Mouse (Mus musculus) embryo, embryonic 11 days (tissue): ENCODE data around the gene Gm17364.
"Not testable (repeated sequence)": the region's sequence is repeated elsewhere in the genome, so short reads cannot be mapped to it uniquely, and the experiment has no call there.

Experiments used
- DNase-seq: peaks from one replicate; pipeline ENCODE4 v3.0.0-alpha.2; 2015

Gm17364 gene

DNA sequence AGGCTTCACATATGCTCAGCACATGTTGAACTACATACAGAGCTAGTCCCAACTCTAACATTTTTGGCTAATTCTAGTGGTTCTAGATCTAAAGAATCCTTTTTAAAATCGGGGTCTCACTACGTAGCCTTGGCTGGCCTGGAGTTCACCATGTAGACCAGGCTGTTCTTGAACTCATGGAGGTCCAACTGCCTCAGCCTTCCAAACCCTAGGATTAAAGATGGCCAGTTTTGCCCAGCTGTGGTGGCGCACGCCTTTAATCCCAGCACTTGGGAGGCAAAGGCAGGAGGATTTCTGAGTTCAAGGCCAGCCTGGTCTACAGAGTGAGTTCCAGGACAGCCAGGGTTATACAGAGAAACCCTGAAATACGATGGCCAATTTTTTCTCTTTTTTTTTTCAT is 22.5 kb downstream of the Gm17364 start:
- not testable (repeated sequence) for DNase-seq

GRCm38 (mm10) chr13:41250318-41250981 is 23.3 kb downstream of the Gm17364 start:
- peak; percentile 14 for DNase-seq

GRCm38 (mm10) chr13:41249538-41250317 is 24.0 kb downstream of the Gm17364 start, which contains the start of gene Smim13:
Gene Smim13 (plus strand): TSS chr13:41249844.
- DNase-seq, result peak; percentile 98

- no peak for DNase-seq
Observed at GRCm38 (mm10) chr13:41248751-41249520, 24.8 kb downstream of the Gm17364 start.

DNA sequence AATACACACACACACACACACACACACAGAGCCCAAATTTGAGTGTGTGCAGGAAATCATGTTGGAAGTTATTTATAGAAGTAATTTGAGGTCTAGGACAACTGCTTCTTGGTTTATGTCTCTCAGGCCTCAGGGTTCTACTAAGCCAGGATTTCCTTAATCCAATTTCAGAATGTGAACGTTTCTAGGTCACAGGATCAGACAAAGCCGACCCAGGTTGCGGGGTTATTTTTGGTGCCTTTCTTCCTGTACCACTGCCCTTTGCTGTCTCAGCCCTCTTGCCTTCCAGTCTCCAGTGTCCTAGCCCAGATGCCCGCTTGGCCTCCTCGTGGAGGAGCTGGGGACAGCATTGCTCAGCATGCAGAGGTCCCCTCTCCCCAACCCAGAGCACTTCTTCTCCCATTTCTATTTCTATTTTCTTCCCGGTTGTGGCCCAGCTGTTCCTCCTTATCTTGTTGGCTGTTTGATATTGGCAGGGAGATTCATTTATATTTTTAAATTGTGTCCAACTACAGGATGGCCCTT is 29.4 kb downstream of the Gm17364 start:
- DNase-seq, result no peak

GRCm38 (mm10) chr13:41241557-41241956 is 32.2 kb downstream of the Gm17364 start:
- no peak for DNase-seq

DNA sequence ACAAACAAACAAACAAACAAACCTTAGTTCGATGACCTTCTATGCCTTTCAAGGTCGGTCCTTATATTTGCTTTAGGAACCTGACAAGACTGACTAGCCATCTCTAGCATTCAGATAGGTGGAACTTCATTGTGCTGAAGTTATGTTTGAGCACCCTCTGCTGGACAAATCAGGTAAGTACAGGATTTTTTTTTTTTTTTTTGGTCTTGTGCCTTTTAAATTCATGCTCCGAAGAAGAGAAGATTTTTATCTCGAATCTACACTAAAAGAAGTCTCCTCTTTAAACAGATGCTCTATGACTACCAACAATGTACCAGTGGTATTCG is 35.0 kb downstream of the Gm17364 start:
- peak; percentile 67 for DNase-seq

DNA sequence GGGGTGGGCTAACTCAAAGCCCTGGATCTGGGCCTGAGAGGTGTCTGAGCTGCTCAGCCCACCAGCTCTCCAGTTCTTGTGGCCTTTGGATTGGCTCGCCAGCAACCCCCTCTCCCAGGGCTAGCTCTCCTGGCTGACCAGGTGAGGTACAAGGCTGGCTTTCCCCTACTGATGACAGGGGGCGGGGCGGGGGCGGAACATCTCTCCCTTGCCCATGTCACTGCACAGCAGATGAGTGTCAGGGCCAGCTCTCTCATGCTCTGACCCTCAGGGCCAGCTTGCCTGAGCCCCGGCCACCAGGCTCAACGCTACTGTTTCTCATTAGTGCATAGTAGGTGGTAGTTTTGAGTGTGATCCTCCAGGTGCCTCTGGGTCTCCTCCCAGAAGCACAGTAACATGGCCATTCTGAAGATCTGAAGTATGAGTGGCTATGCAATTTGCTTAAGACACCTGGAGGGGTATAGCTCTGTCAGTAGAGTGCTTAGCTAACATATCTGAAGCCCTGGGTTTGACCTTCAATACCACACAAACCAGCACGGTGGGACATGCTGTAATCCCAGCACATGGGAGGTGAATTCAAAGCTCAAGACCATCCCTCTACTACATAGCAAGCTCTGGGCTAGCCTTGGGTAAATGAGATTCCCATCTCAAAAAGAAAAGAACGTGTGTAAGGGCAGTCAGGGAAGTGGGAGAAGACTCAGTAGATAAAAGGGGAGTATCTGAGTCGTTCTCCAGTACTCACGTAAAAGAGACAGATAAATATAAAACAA is 35.6 kb downstream of the Gm17364 start:
- no peak for DNase-seq

DNA sequence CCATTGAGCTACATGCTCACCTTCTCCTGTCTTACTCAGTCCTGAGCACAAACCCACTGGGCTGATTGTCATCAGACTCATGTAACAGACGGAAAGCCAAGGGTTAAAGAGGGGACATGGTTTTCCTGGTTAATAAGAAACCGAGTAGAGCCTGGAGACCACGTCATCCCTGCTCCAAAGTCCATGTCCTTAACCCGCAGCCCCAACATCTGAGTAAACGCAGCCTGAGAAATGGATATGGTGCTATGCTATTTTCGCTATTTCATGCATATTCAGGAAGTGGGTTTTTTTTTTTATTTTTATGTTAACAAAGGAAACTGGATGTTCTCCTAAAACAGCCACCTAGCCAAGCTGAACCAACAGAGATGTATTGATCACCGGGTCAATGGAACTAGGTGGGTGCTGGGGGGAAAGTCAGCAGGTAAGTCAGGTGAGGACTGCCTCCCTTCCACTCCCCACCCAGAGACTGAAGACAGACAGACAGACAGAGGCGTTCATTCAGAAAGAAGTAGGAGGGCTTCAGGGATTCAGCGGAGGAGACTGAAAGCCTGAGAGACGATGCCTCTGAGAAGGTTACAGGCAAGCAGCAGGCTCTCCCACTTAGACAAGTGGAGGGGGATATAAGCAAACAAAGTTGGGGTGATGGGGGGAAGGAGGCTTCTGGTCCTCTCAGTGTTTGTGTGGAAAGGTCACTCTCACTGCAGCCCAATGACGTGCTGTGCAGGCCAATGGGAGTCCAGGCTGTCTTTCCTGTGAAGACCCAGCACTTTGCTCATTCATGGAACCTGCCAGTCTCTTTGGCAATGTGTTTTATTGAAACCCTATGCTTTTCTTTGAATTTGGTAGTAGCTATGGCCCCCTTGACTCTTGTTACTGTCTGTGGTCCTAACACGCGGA is 37.7 kb downstream of the Gm17364 start:
- no peak for DNase-seq

- DNase-seq, result no peak
Observed at GRCm38 (mm10) chr13:41235181-41235580, 38.6 kb downstream of the Gm17364 start.

GRCm38 (mm10) chr13:41233241-41233640 is 40.5 kb downstream of the Gm17364 start:
- no peak for DNase-seq

- DNase-seq, result no peak
Observed at GRCm38 (mm10) chr13:41232209-41232608, 41.6 kb downstream of the Gm17364 start.

DNA sequence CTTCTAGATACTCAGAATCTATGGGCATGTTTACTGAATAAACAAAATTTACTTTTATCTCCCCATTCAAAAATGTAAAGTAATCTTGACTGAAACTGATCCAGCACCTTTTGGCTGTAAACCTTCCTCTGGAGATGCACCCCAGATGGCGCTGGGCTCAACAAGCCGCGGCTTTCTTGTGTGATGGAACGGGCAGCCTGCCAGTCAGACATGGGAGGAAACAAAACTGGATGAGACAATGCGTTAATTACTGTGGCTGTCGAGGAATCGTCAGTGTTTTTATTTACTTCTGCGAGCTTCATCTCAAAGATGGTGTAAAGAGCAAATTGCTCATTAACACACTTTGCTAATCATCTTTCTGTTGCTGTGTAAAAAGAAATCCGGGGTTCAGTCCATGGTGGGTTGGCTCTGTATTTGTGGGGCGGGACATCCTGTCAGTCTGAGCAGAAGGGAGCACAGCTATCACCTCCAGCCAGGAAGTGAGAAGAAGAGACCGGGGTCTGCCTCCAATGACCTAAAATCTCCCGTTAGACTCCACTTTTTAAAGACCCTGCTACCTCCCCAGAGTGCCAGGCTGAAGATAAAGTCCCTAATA is 42.3 kb downstream of the Gm17364 start:
- no peak for DNase-seq

- no peak for DNase-seq
Observed at GRCm38 (mm10) chr13:41230256-41230655, 43.5 kb downstream of the Gm17364 start.

DNA sequence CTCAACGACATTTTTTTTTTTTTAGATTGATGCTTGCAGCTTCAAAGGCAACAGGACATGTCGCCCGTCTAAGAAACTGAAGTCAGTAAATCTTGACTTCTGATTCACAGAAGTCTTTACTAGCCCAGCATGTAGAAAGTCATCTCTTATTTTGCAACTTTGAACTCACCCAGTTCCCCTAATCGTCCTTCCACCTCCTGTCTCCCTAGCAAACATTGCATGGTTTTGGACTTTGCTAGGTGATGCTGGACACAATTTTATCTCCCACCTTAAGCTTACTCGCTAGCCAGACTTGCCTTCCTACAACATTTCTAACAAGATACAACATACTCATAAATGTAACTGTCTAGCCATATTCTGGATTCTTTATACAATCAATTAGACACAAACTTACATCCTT is 45.7 kb downstream of the Gm17364 start:
- DNase-seq, result no peak

DNA sequence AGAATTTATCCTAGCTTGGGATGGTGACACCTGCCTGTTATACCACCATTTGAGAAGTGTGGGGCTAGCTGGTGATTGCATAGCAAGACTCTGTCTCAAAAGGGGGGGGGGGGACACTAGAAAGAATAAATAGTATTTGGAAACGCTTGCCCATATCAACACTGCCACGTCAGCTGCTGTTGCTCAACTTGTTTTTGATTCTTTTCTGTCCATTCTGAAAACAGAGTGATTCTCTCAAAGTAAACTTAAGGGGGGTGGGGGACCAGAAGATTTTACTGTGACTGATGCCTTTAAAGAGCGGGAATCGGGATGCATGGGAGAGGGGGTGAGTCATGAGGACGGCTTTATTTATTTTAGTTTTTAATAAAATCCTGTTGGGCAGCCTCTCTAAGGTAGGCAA is 47.3 kb downstream of the Gm17364 start:
- DNase-seq, result no peak
